Mouse (Mus musculus): ENCODE results near the gene Uxs1.

GRCm38 (mm10) chr1:43862614-43863013 lies 35.0 kb upstream of the Uxs1 start:
- TF ChIP-seq CTCF (IDR thresholded peaks at IDR 0.05; ENCODE audit: insufficient read depth, low read depth, low read length) (no peak), POLR2A (IDR thresholded peaks at IDR 0.05; ENCODE audit: insufficient read depth, low read depth, low read length) (no peak)

Measured in olfactory bulb, adult 2 months (tissue).